Mouse (Mus musculus) stomach, embryonic 14.5 days (tissue): ENCODE results near the gene Daam2. TPM values are rescaled to one million over a fixed set of nuclear protein-coding genes. Genes with fewer than 3 reads are reported as not detected.

Experiments used
- ATAC-seq: fragments of 200-750 bp; cut with Nextera tagmentation; 2 replicates; pipeline ENCODE4 v1.8.0; 2017; ENCODE audit warnings: low read depth, moderate TSS enrichment; ENCODE audit not compliant: insufficient number of reproducible peaks, insufficient read depth, low FRiP score
- H3K27ac ChIP-seq: fragments of 300-500 bp; sonication (generic); 2 replicates; pipeline ENCODE4 v1.5.1; 2014; ENCODE audit warnings: mild to moderate bottlenecking, low read length, moderate library complexity, mixed read lengths
- H3K27me3 ChIP-seq: fragments of 300-500 bp; sonication (generic); 2 replicates; pipeline ENCODE4 v1.6.1; 2014; ENCODE audit warnings: low read length, control low read depth, mixed read lengths; ENCODE audit not compliant: control insufficient read depth, insufficient read depth
- H3K36me3 ChIP-seq: fragments of 300-500 bp; sonication (generic); 2 replicates; pipeline ENCODE4 v1.6.1; 2014; ENCODE audit warnings: mild to moderate bottlenecking, control low read depth, low read length, moderate library complexity, mixed read lengths; ENCODE audit not compliant: control insufficient read depth, insufficient read depth
- H3K4me1 ChIP-seq: fragments of 300-500 bp; sonication (generic); 2 replicates; pipeline ENCODE4 v1.6.1; 2014; ENCODE audit warnings: low read length, control low read depth, mixed read lengths; ENCODE audit not compliant: control insufficient read depth, insufficient read depth
- H3K4me2 ChIP-seq: fragments of 300-500 bp; sonication (generic); replicated peaks from 2 replicates; pipeline ENCODE4 v1.6.1; 2014; ENCODE audit warnings: low read depth, low read length, control low read depth
- H3K4me3 ChIP-seq: fragments of 300-500 bp; sonication (generic); 2 replicates; pipeline ENCODE4 v1.5.1; 2014; ENCODE audit warnings: low read depth, low read length, control low read depth
- H3K9ac ChIP-seq: fragments of 300-500 bp; sonication (generic); replicated peaks from 2 replicates; pipeline ENCODE4 v1.6.1; 2014; ENCODE audit warnings: low read depth, mild to moderate bottlenecking, control low read depth, low read length, moderate library complexity, mixed read lengths
- H3K9me3 ChIP-seq: fragments of 300-500 bp; sonication (generic); 2 replicates; pipeline ENCODE4 v1.6.1; 2016; ENCODE audit warnings: low read depth, low read length, control low read depth; ENCODE audit not compliant: control insufficient read depth
- WGBS: fragments of 180-500 bp; shearing (Covaris S2); extraction: QIAGEN DNeasy Blood & Tissue Kit; methylation state at CpG from one replicate; pipeline ENCODE4 v1.1.7; 2014; 5-methylcytosine and 5-hydroxymethylcytosine counted together
- polyA plus RNA-seq: library from polyadenylated mRNA; unstranded; fragments of >200 nt; fragmentation: Nextera tagmentation; extraction: Ambion mirVana; gene quantifications from 2 replicates; pipeline ENCODE4 v1.2.1, GENCODE M21; 2014

Daam2 gene
- polyA plus RNA-seq, 1 experiment from 2014 or later: 12.5 TPM

DNA sequence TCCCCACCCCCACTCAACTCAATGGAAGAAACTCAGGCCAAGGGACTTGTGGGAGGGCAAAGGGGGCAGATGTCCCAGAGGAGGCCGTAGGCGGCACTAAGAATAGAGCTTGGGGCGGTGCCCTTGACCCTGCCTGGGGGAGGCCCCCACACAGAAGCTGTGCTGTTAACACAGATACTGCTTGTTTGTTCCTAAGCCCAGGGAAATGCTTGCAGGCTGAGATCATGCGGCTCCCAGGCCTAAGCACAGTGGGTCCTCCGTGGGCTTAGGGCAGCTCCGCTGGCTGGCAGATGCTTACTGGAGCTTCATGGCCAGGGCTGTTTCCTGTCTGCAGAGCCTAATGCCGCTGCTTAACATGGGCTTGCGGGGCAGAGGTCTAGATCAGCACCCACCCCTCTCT lies 91.5 kb downstream of the Daam2 start:
- no peaks in the 10 kb centered on the region for H3K9me3 ChIP-seq
- H3K4me2 ChIP-seq: no peak overlapping the region
- H3K27me3 ChIP-seq: no peaks in the 10 kb centered on the region
- no peak overlapping the region for H3K4me3 ChIP-seq
- H3K4me1 ChIP-seq: no peaks in the 10 kb centered on the region
- H3K9ac ChIP-seq: no peak overlapping the region
- H3K27ac ChIP-seq: no peak overlapping the region
- peak; percentile 44; the same call in 1 of the 2 replicates for ATAC-seq
- WGBS: 62% methylated on average over 8 of the region's 8 CpGs
- H3K36me3 ChIP-seq: peaks cover 4% of the 10 kb centered on the region; the same call in 1 of the 2 replicates

DNA sequence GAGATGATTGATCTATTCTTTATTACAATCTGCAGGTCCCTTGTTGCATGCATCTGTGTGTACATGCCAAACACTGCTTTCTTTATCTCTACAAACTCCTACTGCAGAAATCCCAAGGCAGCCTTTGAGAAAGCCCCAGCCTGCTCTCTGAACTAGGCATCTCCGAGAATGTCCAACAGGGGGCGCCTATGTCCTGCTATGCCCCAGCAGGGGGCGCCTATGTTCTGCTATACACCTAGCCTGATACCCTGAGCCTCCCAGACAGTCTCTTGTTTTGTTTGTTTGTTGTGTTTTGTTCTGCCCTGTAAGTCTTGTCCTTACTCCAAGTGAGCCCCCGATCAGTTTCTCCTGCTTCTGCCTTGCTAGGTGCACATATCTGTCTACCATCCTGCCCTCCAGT lies 95.9 kb downstream of the Daam2 start:
- 33% methylated on average over 4 of the region's 4 CpGs for WGBS
- H3K4me2 ChIP-seq: no peak overlapping the region
- no peaks in the 10 kb centered on the region for H3K27me3 ChIP-seq
- H3K36me3 ChIP-seq: peaks cover 8% of the 10 kb centered on the region
- H3K4me1 ChIP-seq: no peaks in the 10 kb centered on the region
- H3K9me3 ChIP-seq: no peaks in the 10 kb centered on the region
- no peak; the same call in 1 of the 2 replicates for ATAC-seq
- H3K9ac ChIP-seq: no peak overlapping the region
- no peak overlapping the region for H3K27ac ChIP-seq
- H3K4me3 ChIP-seq: no peak overlapping the region

DNA sequence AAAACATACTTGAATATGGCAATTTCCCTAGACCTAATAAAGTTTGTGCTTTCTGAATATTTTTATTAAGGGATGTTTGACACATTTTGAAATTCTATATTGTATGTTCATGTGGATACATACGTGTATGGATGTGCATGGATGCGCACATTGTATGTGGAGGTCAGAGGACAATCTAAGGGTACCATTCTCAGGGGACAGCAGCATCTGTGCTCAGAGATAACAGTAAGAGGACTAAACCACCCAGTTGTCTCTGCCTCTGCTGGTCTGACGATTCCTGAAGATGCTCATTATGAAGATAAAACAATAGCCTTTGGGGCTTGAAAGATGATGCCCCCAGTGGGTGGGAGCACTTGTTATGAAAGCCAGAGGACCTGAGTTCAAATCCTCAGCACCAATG lies 99.3 kb downstream of the Daam2 start:
- no peak overlapping the region for H3K9ac ChIP-seq
- no peak overlapping the region for H3K27ac ChIP-seq
- WGBS: 89% methylated on average over 3 of the region's 3 CpGs
- H3K4me2 ChIP-seq: no peak overlapping the region
- peaks cover 9% of the 10 kb centered on the region for H3K36me3 ChIP-seq
- no peaks in the 10 kb centered on the region for H3K4me1 ChIP-seq
- no peak for ATAC-seq
- no peaks in the 10 kb centered on the region for H3K27me3 ChIP-seq
- no peak overlapping the region for H3K4me3 ChIP-seq
- no peaks in the 10 kb centered on the region for H3K9me3 ChIP-seq

DNA sequence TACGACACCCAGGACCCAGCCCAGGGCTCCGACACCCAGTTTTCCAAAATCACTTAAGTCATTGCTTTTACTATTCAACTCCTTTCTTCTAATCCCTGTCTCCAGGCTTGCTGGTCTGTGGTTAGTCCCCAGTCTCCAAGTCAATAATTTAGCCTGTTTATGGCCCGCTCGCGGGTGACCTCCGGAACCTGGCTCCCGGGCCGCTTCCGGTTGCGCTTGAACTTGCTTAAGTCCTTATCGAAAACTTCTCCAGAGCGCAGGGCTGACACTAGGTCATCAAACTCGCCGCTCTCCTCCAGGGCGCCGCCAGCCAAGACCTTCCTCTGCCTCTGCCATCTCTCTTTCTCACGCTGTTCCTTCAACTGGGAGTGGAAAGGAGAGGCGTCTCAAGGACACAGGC lies 105.8 kb downstream of the Daam2 start:
- Histone ChIP-seq H3K36me3 (peaks cover 25% of the 10 kb centered on the region), H3K4me2 (no peak overlapping the region), H3K9me3 (no peaks in the 10 kb centered on the region), H3K4me1 (no peaks in the 10 kb centered on the region), H3K27ac (no peak overlapping the region), H3K27me3 (no peaks in the 10 kb centered on the region), H3K9ac (no peak overlapping the region), H3K4me3 (no peak overlapping the region)
- 91% methylated on average over 18 of the region's 18 CpGs for WGBS
- ATAC-seq: no peak

DNA sequence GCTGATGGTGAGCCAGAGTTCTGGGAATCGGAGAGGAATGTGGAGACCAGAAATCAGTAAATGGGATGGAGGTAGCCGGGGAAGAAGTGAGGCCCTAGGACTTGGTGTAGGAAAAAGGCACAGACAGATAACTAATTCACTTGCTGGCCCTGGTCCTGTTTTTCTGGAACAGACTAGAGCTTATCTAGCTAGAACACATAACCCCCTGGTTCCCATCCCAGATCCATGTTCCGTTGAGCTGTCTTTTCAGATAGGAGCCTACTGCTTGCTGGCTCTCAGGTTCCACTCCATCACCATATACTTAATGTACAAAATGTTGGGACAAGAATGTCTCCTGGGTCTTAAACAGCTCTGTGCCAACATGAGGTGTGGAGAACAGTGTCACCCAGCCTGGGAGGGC lies 106.3 kb downstream of the Daam2 start:
- ATAC-seq: no peak

DNA sequence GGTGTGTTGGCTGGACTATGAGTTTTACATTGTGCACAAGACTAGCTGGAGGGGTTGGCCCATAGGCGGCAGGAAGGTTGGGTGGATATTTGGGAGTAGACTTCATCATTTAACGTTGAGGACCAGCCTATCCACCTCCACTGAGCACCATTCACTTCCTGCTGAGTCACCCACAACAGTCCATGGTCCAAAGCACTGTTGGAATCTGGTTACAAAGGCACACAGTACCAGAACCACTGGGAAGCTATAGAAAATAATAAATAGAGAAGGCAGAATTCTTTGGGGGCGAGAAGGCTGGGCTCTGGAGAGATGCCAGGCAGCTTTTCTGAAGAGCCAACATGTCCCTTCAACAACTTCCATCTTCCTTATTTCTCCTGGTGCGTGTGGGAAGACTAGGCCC lies 107.8 kb downstream of the Daam2 start:
- H3K4me2 ChIP-seq: no peak overlapping the region
- 85% methylated on average over 4 of the region's 4 CpGs for WGBS
- no peak overlapping the region for H3K4me3 ChIP-seq
- no peak overlapping the region for H3K27ac ChIP-seq
- no peak overlapping the region for H3K9ac ChIP-seq
- peaks cover 2% of the 10 kb centered on the region; the same call in 1 of the 2 replicates for H3K4me1 ChIP-seq
- peaks cover 25% of the 10 kb centered on the region for H3K36me3 ChIP-seq
- no peak for ATAC-seq
- no peaks in the 10 kb centered on the region for H3K9me3 ChIP-seq
- no peaks in the 10 kb centered on the region for H3K27me3 ChIP-seq

More for the DNA sequence above, 106.3 kb downstream of the Daam2 start:
- 84% methylated on average over 3 of the region's 3 CpGs for WGBS
- Histone ChIP-seq H3K4me1 (no peaks in the 10 kb centered on the region), H3K4me3 (no peak overlapping the region), H3K27ac (no peak overlapping the region), H3K36me3 (peaks cover 25% of the 10 kb centered on the region), H3K9ac (no peak overlapping the region), H3K9me3 (no peaks in the 10 kb centered on the region), H3K4me2 (no peak overlapping the region), H3K27me3 (no peaks in the 10 kb centered on the region)

DNA sequence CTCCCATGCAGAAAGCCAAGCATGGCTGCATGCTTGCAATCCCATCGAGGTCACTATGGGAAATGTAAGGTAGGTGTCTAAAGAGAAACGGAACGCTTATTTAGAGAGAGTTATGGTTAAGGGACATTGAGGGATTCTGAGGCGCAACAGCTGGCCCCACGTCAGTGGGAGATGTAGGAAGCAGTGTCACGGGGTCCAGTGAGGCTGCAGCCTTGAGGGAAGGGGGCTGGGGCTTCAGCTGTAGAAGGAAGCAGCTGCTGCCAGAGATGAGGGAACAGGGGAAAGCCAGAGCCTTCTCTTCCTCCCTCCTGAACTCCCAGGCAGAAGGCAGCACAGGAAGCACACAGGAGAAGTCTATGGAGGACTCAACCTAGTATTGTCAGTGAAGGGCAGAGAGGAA lies 113.2 kb downstream of the Daam2 start:
- Histone ChIP-seq H3K27ac (peak overlapping the region; percentile 48; the same call in 1 of the 2 replicates), H3K4me2 (no peak overlapping the region), H3K36me3 (peaks cover 17% of the 10 kb centered on the region; the same call in 1 of the 2 replicates), H3K4me3 (no peak overlapping the region), H3K9ac (no peak overlapping the region; the same call in 1 of the 2 replicates), H3K4me1 (peaks cover 16% of the 10 kb centered on the region), H3K27me3 (no peaks in the 10 kb centered on the region), H3K9me3 (no peaks in the 10 kb centered on the region)
- WGBS: 40% methylated on average over 6 of the region's 6 CpGs
- ATAC-seq: peak; percentile 64; the same call in 1 of the 2 replicates

DNA sequence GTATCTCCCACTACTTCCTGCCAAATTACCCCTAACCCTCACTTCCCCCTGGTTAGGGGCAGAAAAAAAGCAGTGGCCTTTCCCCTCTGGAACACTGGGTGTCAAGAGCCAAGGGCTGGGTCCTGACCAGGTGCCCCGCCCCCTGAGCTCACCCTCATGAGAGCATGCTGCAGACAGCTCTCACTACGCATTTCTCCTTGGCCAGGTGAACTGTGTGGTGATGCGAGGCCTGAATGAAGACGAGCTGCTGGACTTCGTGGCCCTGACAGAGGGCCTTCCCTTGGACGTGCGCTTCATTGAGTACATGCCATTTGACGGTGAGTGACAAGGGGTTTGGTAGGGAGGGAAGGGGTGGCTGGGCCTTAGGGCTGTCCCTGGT lies 114.9 kb downstream of the Daam2 start:
- no peaks in the 10 kb centered on the region for H3K27me3 ChIP-seq
- no peak overlapping the region for H3K27ac ChIP-seq
- H3K4me2 ChIP-seq: no peak overlapping the region
- H3K9ac ChIP-seq: no peak overlapping the region
- H3K4me3 ChIP-seq: no peak overlapping the region
- peaks cover 6% of the 10 kb centered on the region; the same call in 1 of the 2 replicates for H3K36me3 ChIP-seq
- 0 out of 2 replicates have a peak, but pooled peaks have one; percentile 20 for ATAC-seq
- 78% methylated on average over 8 of the region's 8 CpGs for WGBS
- no peaks in the 10 kb centered on the region for H3K9me3 ChIP-seq
- H3K4me1 ChIP-seq: peaks cover 16% of the 10 kb centered on the region

DNA sequence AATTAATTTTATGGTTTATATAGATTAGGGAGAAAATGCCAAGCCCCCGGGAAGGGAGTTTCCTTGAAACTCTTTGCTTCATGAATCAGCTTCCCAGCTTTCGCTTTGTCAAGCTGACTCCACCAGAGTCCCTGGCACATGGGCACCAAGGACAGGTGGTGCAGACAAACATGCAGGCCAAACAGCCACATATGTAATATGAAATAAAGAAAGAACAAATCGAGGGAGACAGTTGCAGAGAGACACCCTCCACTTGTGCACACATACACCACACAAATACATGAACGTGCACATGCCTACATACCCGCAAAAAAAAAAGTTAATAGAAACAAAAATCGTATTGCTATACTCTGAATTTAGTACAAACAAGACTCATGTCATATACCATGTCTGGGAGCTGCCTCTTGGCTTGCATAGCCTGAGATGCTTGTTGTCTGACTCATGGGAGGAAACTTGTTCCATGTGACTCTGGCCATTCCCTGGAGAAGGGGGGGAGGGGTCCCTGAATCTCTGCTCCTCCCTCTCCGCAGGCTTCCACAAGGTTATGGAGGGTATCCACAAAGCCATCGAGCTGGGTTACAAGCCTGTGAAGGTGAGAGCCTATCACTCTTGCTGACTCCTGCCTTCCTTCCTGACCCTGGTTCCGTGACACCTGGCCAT lies 115.4 kb downstream of the Daam2 start:
- 50% methylated on average over 8 of the region's 9 CpGs for WGBS
- H3K36me3 ChIP-seq: peaks cover under 1% of the 10 kb centered on the region; the same call in 1 of the 2 replicates
- H3K9me3 ChIP-seq: no peaks in the 10 kb centered on the region
- peaks cover 16% of the 10 kb centered on the region for H3K4me1 ChIP-seq
- no peaks in the 10 kb centered on the region for H3K27me3 ChIP-seq
- H3K4me3 ChIP-seq: no peak overlapping the region
- no peak overlapping the region for H3K4me2 ChIP-seq
- no peak overlapping the region for H3K9ac ChIP-seq
- no peak overlapping the region for H3K27ac ChIP-seq
- peak; percentile 49; the same call in 1 of the 2 replicates for ATAC-seq
